Mouse (Mus musculus): ENCODE results near the gene Olfr835.

Gene Olfr835

GRCm38 (mm10) chr9:19032435-19032834 is at the start of gene Olfr835:
Gene Olfr835, plus strand, starts transcription at chr9:19032735.
- DNase-seq (ENCODE audit: low read depth, low spot score), result no peak

GRCm38 (mm10) chr9:18987690-18988089 is 44.8 kb upstream of the Olfr835 start, which contains the start of gene Olfr834:
Gene Olfr834, plus strand, starts transcription at chr9:18987990.
- DNase-seq (ENCODE audit: low read depth, low spot score), result no peak

- DNase-seq (ENCODE audit: low read depth, low spot score), result no peak
These were observed 52.5 kb downstream of the Olfr835 start for GRCm38 (mm10) chr9:19084986-19085385.
